Mouse (Mus musculus): Measurements from ENCODE around the gene Ccrl2. TPM values are rescaled to one million over a fixed set of nuclear protein-coding genes. Genes with fewer than 3 reads are reported as not detected.

Gene Ccrl2
- polyA plus RNA-seq, 1 experiment from 2014 or later, result 0.62 TPM

GRCm38 (mm10) chr9:111058943-111059556 lies 1.7 kb upstream of the Ccrl2 start:
- Histone ChIP-seq H3K4me3 (no peak overlapping the region), H3K9me3 (no peaks in the 10 kb centered on the region), H3K36me3 (no peaks in the 10 kb centered on the region), H3K27me3 (no peaks in the 10 kb centered on the region), H3K4me2 (no peak overlapping the region), H3K4me1 (peaks cover 20% of the 10 kb centered on the region), H3K27ac (no peak overlapping the region), H3K9ac (no peak overlapping the region)
- WGBS, result 68% methylated on average over 10 of the region's 10 CpGs
- ATAC-seq (ENCODE audit: insufficient number of reproducible peaks, insufficient read depth, low FRiP score, low TSS enrichment, low read depth), result no peak

GRCm38 (mm10) chr9:111057544-111058370 lies 438 bp upstream of the Ccrl2 start:
- Histone ChIP-seq H3K27me3 (no peaks in the 10 kb centered on the region), H3K4me3 (no peak overlapping the region), H3K4me1 (peaks cover 20% of the 10 kb centered on the region), H3K36me3 (no peaks in the 10 kb centered on the region), H3K27ac (no peak overlapping the region), H3K9me3 (no peaks in the 10 kb centered on the region), H3K4me2 (peak overlapping the region; percentile 68), H3K9ac (no peak overlapping the region)
- WGBS, result 62% methylated on average over 14 of the region's 14 CpGs
- no peak for ATAC-seq (ENCODE audit: insufficient number of reproducible peaks, insufficient read depth, low FRiP score, low TSS enrichment, low read depth)

GRCm38 (mm10) chr9:111056519-111056797 lies 861 bp downstream of the Ccrl2 start:
- WGBS, result 10% methylated on average over 11 of the region's 11 CpGs
- Histone ChIP-seq H3K27me3 (no peaks in the 10 kb centered on the region), H3K9ac (peak overlapping the region; percentile 56), H3K4me2 (peak overlapping the region; percentile 68), H3K36me3 (no peaks in the 10 kb centered on the region), H3K27ac (no peak overlapping the region), H3K4me1 (peaks cover 20% of the 10 kb centered on the region), H3K4me3 (peak overlapping the region; percentile 40), H3K9me3 (no peaks in the 10 kb centered on the region)
- ATAC-seq (ENCODE audit: insufficient number of reproducible peaks, insufficient read depth, low FRiP score, low TSS enrichment, low read depth), result no peak

GRCm38 (mm10) chr9:111055800-111056518 lies 1.4 kb downstream of the Ccrl2 start:
- peak overlapping the region; percentile 40 for H3K4me3 ChIP-seq
- no peak overlapping the region for H3K27ac ChIP-seq
- no peaks in the 10 kb centered on the region for H3K27me3 ChIP-seq
- no peaks in the 10 kb centered on the region for H3K36me3 ChIP-seq
- ATAC-seq (ENCODE audit: insufficient number of reproducible peaks, insufficient read depth, low FRiP score, low TSS enrichment, low read depth), result no peak
- H3K9me3 ChIP-seq, result no peaks in the 10 kb centered on the region
- H3K9ac ChIP-seq, result peak overlapping the region; percentile 56
- peaks cover 20% of the 10 kb centered on the region for H3K4me1 ChIP-seq
- 72% methylated on average over 29 of the region's 29 CpGs for WGBS
- H3K4me2 ChIP-seq, result peak overlapping the region; percentile 68

GRCm38 (mm10) chr9:111054923-111055322 lies 2.4 kb downstream of the Ccrl2 start:
- Histone ChIP-seq H3K4me2 (no peak overlapping the region), H3K27ac (no peak overlapping the region), H3K9ac (no peak overlapping the region), H3K4me1 (peaks cover 20% of the 10 kb centered on the region), H3K9me3 (no peaks in the 10 kb centered on the region), H3K27me3 (no peaks in the 10 kb centered on the region), H3K36me3 (no peaks in the 10 kb centered on the region), H3K4me3 (no peak overlapping the region)
- WGBS, result 86% methylated on average over 9 of the region's 9 CpGs
- ATAC-seq (ENCODE audit: insufficient number of reproducible peaks, insufficient read depth, low FRiP score, low TSS enrichment, low read depth), result no peak

- Histone ChIP-seq H3K27ac (no peak overlapping the region), H3K4me2 (no peak overlapping the region), H3K27me3 (no peaks in the 10 kb centered on the region), H3K36me3 (no peaks in the 10 kb centered on the region), H3K9ac (no peak overlapping the region), H3K4me3 (no peak overlapping the region), H3K9me3 (no peaks in the 10 kb centered on the region), H3K4me1 (no peaks in the 10 kb centered on the region)
- no peak for ATAC-seq (ENCODE audit: insufficient number of reproducible peaks, insufficient read depth, low FRiP score, low TSS enrichment, low read depth)
- 79% methylated on average over 3 of the region's 3 CpGs for WGBS
These were observed 8.9 kb downstream of the Ccrl2 start for GRCm38 (mm10) chr9:111048452-111048851.

GRCm38 (mm10) chr9:111047266-111047665 lies 10.1 kb downstream of the Ccrl2 start:
- no peak overlapping the region for H3K4me2 ChIP-seq
- H3K4me1 ChIP-seq, result no peaks in the 10 kb centered on the region
- no peaks in the 10 kb centered on the region for H3K27me3 ChIP-seq
- no peaks in the 10 kb centered on the region for H3K36me3 ChIP-seq
- no peak overlapping the region for H3K27ac ChIP-seq
- no peak overlapping the region for H3K9ac ChIP-seq
- WGBS, result 93% methylated on average over 5 of the region's 5 CpGs
- H3K4me3 ChIP-seq, result no peak overlapping the region
- ATAC-seq (ENCODE audit: insufficient number of reproducible peaks, insufficient read depth, low FRiP score, low TSS enrichment, low read depth), result no peak
- H3K9me3 ChIP-seq, result no peaks in the 10 kb centered on the region

GRCm38 (mm10) chr9:111046222-111046621 lies 11.1 kb downstream of the Ccrl2 start:
- H3K4me1 ChIP-seq, result no peaks in the 10 kb centered on the region
- no peak overlapping the region for H3K4me2 ChIP-seq
- ATAC-seq (ENCODE audit: insufficient number of reproducible peaks, insufficient read depth, low FRiP score, low TSS enrichment, low read depth), result no peak
- H3K9ac ChIP-seq, result no peak overlapping the region
- no peaks in the 10 kb centered on the region for H3K27me3 ChIP-seq
- no peak overlapping the region for H3K4me3 ChIP-seq
- H3K9me3 ChIP-seq, result no peaks in the 10 kb centered on the region
- WGBS, result 52% methylated on average over 3 of the region's 3 CpGs
- H3K36me3 ChIP-seq, result no peaks in the 10 kb centered on the region
- H3K27ac ChIP-seq, result no peak overlapping the region

- no peak for ATAC-seq (ENCODE audit: insufficient number of reproducible peaks, insufficient read depth, low FRiP score, low TSS enrichment, low read depth)
- no peak overlapping the region for H3K27ac ChIP-seq
- no peak overlapping the region for H3K4me3 ChIP-seq
- H3K4me2 ChIP-seq, result no peak overlapping the region
- no peaks in the 10 kb centered on the region for H3K36me3 ChIP-seq
- H3K9me3 ChIP-seq, result no peaks in the 10 kb centered on the region
- H3K27me3 ChIP-seq, result no peaks in the 10 kb centered on the region
- no peaks in the 10 kb centered on the region for H3K4me1 ChIP-seq
- no peak overlapping the region for H3K9ac ChIP-seq
- WGBS, result 81% methylated on average over 5 of the region's 5 CpGs
These were observed 15.1 kb downstream of the Ccrl2 start for GRCm38 (mm10) chr9:111042266-111042665.

GRCm38 (mm10) chr9:111039966-111040365 lies 17.4 kb downstream of the Ccrl2 start:
- Histone ChIP-seq H3K4me1 (no peaks in the 10 kb centered on the region), H3K27me3 (no peaks in the 10 kb centered on the region), H3K9me3 (no peaks in the 10 kb centered on the region), H3K9ac (no peak overlapping the region), H3K36me3 (no peaks in the 10 kb centered on the region), H3K4me3 (no peak overlapping the region), H3K27ac (no peak overlapping the region), H3K4me2 (no peak overlapping the region)
- WGBS, result 84% methylated on average over 4 of the region's 4 CpGs
- no peak for ATAC-seq (ENCODE audit: insufficient number of reproducible peaks, insufficient read depth, low FRiP score, low TSS enrichment, low read depth)

GRCm38 (mm10) chr9:111033717-111034116 lies 23.6 kb downstream of the Ccrl2 start:
- no peak overlapping the region for H3K4me3 ChIP-seq
- 85% methylated on average over 4 of the region's 4 CpGs for WGBS
- H3K4me2 ChIP-seq, result no peak overlapping the region
- H3K4me1 ChIP-seq, result no peaks in the 10 kb centered on the region
- H3K27me3 ChIP-seq, result no peaks in the 10 kb centered on the region
- no peak overlapping the region for H3K9ac ChIP-seq
- H3K27ac ChIP-seq, result no peak overlapping the region
- no peak for ATAC-seq (ENCODE audit: insufficient number of reproducible peaks, insufficient read depth, low FRiP score, low TSS enrichment, low read depth)
- no peaks in the 10 kb centered on the region for H3K36me3 ChIP-seq
- no peaks in the 10 kb centered on the region for H3K9me3 ChIP-seq

- Histone ChIP-seq H3K9me3 (no peaks in the 10 kb centered on the region), H3K9ac (no peak overlapping the region), H3K27ac (no peak overlapping the region), H3K4me2 (no peak overlapping the region), H3K4me1 (no peaks in the 10 kb centered on the region), H3K4me3 (no peak overlapping the region), H3K27me3 (no peaks in the 10 kb centered on the region), H3K36me3 (no peaks in the 10 kb centered on the region)
- WGBS, result 89% methylated on average over 10 of the region's 10 CpGs
- no peak for ATAC-seq (ENCODE audit: insufficient number of reproducible peaks, insufficient read depth, low FRiP score, low TSS enrichment, low read depth)
These were observed 30.5 kb downstream of the Ccrl2 start for GRCm38 (mm10) chr9:111026791-111027190.

Measured in embryonic facial prominence, embryonic 13.5 days (tissue).